Mouse (Mus musculus) kidney, adult 11 months (tissue): Measurements from ENCODE around the gene Rpp25.

ENCODE experiments used
- DNase-seq: peaks from one replicate; pipeline ENCODE4 v3.0.0; 2022

Rpp25 gene

DNA sequence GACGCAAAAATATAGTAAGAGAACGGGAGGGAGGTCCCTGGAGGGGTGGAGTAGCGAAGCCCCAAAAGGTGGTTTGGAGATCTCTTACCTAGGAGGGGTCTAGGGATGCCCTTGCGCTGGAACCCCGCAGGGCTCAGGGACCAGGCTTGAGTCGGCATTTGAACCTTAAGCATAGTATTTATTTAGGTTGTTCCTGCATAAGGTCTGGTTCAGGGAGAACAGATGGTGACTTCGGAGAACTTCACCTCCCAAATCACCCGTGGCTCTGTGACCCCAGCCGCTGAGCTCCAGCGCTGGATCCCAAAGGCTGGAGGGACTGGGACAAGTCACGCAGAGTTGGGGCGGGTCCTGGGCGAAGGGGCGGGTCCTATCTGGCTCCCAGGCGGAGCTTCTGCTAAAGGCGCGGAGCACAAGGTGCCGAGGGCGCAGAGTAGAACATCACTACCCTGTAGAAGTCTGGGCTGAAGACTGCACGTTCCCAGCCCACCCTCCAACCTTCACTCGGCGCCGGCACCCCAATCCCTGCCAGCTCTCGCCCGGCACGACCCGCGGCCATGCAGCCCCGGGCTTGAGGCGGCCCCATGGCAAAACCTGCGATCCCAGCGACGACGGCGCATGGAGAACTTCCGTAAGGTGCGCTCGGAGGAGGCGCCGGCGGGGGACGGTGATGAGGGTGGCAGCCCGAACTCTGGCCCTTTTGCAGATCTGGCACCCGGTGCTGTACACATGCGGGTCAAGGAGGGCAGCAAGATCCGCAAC is at the start of gene Rpp25:
Gene Rpp25, plus strand, starts transcription at position 405 of the 759 bp plus-strand sequence.
- peak; percentile 56 for DNase-seq

DNA sequence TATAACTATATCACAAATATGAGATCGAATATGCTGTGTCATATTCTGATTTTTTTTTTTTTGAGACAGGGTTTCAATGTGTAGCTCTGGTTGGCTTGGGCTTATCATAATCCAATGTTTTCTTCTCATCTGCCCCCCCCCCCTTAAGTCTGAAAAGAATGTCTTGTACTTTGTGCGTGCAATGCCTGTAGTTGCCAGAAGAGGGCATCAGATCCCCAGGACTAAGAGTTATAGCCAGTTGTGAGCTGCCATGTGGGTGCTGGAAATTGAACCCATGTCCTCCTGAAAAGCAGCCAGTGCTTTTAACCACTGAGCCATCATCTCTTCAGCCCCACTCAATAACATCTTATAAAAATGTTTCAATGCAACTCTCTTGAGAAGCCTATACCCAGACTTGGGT is 44.1 kb upstream of the Rpp25 start:
- DNase-seq, result no peak

DNA sequence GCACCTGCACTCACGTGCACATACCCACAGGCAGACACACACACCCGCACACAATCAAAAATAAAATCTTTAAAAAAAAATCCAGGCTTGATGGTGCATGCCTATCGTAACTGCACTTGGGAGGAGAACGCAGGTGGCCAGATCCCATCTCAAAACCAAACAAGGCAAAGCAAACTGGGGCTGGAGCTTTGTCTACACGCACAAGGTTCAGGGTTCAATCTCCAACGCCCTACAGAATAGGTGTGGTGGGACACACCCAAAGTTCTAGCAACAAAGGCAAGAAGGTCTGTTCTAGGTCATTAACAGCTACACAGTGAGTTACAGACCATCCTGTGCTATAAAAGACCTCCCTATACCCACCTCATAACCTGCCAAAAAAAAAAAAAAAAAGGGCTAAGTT is 41.0 kb upstream of the Rpp25 start:
- DNase-seq, result no peak

DNA sequence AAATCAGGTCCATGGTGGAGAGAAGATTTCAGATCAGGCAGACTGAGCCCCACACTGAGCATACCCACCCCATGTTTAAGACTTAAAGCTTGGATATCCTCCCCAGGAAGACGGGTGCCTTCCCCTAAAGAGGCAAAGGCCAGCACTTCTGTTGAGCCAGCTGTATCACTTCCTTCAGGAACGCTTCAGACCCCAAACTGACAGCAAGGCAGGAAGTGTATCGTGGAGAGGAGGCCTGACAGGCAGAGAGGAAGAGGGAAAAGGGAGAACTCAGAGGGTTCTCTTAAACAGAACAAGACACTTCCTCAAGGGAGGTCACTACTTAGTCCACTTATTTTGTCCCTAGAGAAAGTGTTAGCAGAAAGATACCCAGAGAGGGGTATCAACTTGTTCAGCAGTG is 37.7 kb upstream of the Rpp25 start:
- no peak for DNase-seq

DNA sequence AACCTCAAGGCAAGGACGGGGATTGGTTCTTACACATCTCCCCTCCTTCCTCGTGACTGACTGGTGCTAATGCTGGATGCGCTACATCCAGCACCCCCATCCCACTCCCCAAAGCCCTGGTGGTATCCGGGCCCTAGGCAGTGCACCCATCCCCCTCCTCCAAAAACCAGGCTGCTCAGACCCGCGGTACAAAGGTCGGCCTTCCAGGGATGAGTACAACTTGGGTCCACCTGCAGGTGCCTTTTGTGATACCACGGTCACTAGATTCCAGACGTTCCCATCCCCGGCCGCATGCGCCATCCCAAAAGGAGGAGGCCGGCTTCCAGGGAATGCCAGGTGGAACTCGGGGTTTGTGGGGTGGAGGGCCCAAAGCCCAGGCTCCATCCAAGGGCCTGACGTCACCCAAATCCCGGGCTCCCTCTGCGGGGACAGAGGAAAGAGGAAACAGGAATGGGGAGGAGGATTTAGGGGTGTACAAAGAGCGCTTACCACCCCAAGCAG is 36.5 kb upstream of the Rpp25 start:
- DNase-seq, result peak; percentile 42

DNA sequence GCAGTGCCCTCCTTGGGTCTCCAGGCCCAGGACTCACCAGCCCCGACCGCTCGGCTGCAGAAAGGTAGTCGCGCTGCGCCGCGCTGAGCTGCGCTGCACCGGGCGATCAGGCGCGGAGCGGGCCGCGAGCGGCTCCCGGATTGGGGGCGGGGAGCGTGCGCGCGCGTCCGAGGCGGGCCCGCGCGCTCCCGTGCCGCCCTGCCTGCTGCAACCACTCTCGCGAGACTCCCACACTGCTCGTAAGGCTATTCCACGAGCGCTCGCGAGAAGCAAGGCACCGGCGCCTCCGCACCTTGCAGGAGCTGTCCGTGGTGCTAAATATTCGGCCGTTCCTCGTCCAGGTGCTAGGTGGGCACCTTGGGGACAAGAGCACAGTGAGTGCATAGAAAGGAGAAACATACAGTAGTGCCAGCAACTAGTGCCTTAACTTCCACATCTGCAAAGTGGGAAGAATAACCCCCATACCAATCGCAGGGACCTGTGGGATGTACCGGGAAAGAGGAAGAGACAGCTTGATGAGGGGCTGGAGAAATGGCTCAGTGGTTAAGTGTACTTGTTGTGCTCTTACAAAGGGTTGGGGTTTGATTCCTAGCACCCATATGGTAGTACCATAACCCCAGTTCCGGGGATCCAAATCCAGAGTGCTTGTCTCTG is 35.8 kb upstream of the Rpp25 start, which contains the start of gene Scamp5:
Gene Scamp5, minus strand, starts transcription at position 165 of the 654 bp plus-strand sequence.
- peak; percentile 88 for DNase-seq

DNA sequence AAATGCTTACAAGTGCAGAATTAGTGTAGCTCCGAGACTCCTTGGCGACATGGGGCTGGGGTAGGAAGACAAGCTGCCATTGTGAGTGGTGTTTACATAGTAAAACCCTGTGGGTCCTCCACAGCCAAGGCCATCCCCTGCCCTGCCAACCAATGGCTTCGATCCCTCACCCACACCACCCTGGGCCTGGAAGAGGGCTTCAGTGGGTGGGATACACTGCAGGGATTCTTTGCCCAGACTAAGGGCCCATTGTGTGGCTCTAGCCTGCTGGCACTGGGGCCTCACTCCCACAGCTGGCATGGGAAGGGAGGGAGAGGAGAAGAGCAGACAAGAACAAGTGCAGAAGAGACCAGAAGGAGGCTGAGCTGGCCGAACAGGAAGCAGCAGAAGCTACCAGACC is 34.9 kb upstream of the Rpp25 start:
- no peak for DNase-seq

DNA sequence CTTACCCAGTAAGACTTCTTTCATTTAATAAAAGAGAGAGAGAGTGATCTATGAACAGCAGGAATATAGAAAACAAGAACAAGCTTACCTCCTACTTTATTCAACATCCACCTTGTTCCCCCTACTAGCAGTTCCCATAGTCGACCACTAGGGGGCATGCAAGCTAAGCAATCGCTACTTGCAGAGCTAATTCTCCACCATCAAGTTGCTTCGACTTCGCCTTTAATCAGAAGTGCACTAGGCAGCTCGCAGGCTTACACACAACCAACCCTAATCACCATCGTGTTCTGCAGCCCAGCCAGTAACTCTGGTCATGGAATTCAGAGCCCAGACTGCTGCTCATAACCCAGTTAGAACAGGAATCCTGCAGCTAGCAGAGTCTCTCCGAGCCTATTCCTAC is 18.1 kb upstream of the Rpp25 start:
- DNase-seq, result peak; percentile 77

DNA sequence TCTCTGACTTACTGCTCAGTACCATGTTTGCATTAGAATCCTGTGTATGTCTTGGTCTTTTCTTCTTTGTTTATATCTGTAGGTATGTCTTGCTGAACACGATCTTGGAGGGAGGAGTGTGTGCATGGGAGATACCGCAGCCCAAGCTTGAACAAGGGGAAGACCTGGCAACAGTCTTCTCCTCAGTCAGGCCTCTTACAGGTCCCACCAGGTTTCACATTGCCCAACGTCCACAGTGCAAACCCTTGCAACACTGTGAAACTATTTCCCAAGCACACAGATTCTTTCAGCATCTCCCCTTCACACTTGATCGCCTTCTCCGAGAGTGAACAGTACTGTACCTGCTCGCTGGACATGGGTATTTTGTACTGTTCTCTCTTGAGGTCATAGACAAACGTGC is 16.0 kb upstream of the Rpp25 start:
- no peak for DNase-seq

DNA sequence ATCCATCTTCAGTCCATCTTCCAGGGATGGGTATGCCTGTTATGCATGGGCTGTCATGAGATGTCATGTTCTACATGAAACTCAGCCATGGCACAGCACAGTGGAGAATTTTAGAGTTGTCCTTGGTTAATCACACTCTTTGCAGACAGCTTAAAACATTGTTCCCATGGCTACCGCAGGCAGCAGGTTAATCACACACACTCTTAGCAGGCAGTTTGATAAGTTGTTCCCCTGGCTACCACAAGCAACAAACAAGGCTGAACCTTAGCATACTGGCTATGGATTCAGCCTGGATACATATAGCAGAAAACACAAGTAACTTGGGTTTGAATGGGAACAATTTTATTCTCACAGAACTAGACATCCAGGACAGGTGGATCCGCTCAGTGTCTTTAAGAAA is 10.3 kb upstream of the Rpp25 start:
- no peak for DNase-seq

DNA sequence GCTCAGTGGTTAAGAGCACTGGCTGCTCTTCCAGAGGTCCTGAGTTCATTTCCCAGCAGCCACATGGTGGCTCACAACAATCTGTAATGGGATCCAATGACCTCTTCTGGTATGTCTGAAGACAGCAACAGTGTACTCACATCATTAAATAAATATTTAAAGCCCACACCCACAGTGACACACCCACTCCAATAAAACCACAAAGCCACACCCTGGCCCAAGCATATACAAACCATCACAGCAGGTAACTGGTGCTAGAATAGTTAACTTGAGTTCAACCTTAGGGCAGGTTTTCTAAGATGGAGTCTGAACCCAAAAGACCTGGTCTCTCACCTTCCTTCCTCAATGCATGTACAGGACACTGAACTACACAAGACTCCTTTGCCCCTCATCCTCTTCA is 8.9 kb upstream of the Rpp25 start:
- DNase-seq, result no peak

DNA sequence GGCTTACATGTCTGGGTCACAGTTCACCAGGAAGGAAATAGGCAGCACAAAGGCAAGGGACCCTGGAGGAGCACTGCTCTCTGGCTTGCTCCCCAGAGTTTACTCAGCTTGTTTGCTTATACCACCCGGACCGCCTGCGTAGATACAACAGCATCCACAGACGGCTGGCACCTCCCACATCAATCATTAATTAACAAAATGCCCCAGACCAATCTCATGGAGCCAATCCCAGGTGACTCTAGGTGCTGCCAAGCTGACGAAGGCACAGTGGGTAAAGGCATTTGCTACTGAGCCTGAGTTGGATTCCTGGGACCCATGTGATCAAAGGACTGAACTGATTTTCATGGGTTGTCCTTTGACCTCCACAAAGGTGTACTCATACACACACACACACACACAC is 6.6 kb upstream of the Rpp25 start:
- DNase-seq, result peak; percentile 48

DNA sequence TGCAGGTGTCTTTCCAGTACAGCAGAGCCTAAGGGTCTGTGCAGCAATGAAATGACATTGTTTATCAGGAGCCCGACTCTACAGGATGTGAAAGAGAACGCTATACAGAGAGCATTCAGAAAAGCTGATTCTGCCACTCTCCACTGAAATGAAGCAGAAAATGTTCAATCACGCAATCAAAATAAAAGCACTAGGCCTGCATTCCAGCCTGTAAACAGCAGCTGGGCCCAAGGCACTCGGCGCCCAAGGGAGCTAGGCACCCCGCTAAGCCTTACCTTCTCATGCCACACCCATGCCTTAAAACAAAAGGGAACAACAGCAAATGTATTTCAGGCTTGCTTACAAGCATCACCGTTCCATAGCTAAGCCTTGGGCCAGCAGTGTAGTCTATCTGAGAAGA is 5.3 kb upstream of the Rpp25 start:
- no peak for DNase-seq

DNA sequence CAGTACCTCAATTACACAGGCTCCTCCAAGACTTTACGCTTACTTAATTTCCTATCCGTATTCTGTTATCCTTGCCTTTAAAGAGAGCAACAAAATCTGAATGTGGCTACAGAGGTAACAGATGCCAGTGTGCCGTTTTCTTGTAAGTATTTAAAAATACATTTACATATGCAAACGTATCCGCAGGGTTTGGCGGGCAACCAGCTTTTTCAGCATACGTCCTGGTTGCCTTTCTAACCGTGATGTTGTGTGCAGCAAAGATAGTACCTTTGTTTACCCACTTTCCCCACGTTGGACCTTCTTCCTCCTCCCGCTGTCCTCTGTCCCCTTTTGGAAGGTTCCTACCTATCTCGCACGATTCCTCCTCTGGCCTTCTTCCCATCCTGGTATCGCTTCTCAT is 2.4 kb upstream of the Rpp25 start:
- no peak for DNase-seq

DNA sequence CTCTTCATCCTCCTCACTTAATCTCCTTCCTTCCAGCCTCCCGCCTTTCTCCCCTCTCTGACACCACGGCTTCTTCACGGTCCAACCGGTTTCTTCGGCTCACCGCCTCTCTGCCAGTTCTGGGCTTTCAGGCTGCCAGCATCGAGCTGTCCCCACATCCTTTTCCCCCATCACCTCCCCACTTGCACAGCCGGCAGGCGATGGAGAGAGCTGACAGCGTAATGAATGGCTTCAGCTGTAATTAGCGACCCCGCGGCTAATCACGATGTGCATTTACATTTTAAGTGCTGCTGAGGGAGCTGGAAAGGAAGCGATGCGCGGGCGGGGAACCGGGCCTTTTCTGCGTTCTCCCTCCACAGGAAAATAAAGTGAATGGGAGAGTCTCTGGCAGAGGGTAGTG is 2.0 kb upstream of the Rpp25 start:
- no peak for DNase-seq

DNA sequence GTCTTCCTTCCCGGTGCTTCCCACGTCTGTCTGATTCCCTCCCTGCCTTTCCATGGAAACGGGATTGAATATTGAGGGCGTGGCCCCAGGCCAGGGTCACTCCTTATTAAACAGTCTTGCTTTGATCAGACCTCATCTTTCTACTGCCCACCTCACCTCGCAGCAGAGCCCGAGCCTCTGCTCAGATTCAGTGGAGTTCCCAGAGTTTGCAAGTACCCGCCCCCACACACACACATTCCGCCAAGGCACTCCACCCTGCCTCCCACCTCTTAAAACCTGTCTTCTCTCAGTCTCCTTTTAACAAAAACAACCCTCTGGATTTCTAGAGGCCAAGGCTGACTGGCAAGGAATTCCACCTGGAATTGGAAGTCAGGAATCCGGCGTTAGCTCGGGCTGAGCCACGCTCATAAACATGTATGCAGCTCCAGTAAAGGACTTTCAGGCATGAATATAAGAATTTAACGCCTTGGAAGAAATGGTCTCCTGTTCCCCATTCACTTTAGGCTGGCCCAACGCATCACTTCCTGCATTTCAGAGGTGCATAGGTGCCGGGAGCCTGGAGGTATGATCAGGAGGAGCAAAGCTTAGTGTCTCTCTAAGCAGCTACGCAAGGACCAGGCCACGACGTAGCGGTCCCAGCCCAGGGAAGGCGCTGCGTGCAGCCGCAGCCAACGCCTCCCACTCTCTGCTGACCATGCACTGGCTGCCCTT is 760 bp upstream of the Rpp25 start:
- no peak for DNase-seq

DNA sequence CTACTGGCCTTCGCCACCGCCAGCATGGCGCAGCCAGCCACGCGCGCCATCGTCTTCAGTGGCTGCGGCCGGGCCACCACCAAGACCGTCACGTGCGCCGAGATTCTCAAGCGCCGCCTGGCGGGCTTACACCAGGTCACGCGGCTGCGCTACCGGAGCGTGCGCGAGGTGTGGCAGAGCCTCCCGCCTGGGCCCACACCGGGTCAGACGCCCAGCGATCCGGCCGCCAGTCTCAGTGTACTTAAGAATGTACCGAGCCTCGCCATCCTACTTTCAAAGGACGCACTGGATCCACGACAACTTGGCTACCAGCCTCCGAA is 515 bp downstream of the Rpp25 start:
- DNase-seq, result peak; percentile 63

DNA sequence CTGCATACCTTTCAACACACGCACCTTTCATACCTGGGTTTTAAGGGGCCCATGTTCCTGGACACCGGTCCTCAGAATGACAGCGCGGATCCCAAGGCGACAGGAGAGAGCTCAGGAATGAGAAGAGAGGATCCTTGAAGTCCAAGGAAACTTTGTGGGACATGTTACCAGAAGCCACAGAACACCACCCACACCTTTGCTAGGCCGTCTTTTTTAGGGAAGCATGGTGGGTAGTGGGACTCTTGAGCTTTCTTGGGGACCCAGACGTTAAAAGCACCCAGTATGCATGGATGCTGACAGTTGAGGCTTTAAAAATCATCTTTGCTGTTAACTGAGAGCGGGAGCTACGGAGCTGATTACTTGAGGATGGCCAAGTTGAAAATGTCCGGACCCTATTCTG is 1.1 kb downstream of the Rpp25 start:
- no peak for DNase-seq

DNA sequence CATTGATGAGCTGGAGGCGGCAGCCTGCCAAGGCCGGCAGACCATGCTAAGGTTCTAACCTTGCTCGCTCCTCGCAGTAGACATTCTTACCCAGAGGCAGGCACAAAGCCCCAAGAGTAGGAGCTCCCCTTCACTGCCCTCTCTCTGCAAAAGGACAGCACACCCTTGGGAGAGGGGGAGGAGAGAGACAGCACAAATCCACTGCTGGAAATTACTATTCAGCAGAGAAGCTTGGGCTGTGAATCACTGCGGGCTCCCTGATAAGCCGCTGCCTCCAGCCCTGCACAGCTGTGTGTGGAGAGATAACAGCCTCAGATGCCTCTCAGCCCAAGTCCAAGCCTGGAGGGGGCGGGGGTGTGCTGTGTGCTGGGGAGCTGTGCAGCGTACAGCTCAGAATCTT is 1.9 kb downstream of the Rpp25 start:
- peak; percentile 27 for DNase-seq

DNA sequence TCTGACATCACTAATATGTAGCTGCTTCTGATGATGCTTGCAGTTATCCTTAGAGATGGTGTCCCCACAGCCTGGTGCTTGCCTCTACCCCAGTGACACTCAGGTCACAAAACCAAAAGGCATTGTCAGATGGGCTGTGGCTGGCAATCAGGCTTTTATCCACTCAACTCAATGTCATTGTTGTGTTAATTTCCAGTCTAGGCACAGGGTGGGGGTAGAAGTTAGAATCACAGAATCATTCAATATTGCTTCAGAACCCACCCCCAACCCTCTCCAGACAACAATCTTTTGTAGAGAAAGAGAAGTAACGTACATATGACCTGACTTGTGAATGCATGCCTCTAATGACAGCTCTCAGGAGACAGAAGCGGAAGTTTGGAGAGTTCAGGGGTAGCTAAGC is 6.8 kb downstream of the Rpp25 start:
- DNase-seq, result no peak

DNA sequence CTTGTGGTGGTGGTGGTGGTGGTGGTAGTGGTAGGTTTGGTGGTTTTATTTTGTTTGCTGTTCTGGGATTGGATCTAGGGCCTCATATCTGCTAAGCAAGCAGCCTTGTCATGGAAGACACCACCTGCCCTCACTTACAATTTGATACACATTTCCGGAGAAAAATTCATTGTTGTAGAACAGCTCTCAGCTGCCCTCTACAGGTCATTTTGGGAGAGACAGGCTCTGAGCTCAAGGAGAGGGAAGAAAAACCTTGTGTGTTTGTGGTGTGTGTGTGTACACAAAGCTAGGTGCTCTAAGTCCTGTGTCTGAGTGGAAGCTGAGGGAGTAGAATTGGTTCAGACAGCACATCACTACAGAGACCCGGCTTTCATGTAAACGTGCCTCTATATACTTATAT is 13.3 kb downstream of the Rpp25 start:
- no peak for DNase-seq

DNA sequence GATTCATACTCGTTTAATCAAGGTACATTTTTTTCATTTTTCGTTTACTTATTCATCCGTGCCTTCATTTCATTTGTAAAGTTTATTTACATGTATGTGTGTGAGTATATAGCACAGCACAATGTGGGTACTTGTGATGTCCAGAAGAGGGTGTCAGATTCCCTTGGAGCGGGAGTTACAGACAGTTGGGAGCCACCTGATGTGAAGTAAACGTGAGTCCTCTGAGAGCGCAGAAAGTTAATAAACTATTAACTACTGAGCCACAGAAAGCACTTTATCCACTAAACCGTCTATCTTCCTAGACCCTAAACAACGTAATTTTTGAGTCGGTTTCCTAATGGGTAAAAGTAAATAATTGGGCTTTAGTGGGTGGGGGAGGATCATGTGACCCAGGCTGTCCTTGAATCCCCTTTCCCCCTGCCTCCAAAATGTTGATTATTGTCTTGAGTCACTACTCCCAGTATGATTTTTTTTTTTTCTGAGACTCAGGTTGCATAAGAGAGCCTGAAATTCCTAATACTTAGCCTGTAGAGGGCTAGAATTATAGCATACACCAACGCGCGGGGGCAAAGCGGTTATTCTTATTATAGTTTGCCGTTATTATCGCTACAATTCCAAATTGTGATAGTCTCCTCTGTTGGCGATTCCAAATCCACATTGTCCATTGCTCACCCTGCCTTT is 16.7 kb downstream of the Rpp25 start:
- peak; percentile 51 for DNase-seq
